Mouse (Mus musculus) layer of hippocampus, adult 18-20 months (tissue): ENCODE results near the gene Cxadr. TPM values are rescaled to one million over a fixed set of nuclear protein-coding genes. Genes with fewer than 3 reads are reported as not detected.
A peak's percentile ranks its signal among the peaks of the same experiment; 100 is the strongest.

Experiments
- DNase-seq, 2 experiments: peaks; one replicate each; pipeline ENCODE4 v3.0.0; 2022; ENCODE audit warnings: low spot score in 2 of 2
- long read RNA-seq: library from polyadenylated mRNA; stranded (forward); transcript quantifications from one replicate; pipeline ENCODE4 v2.0.0, GENCODE M21; 2021
- total RNA-seq, 2 experiments: library from RNA; stranded (reverse); gene quantifications; 2 replicates each; pipeline ENCODE4 v1.2.3; 2021

Gene Cxadr
- 10 to 100 TPM; 11.2 to 12.8 TPM for total RNA-seq
- long read RNA-seq, full-length matches to known transcripts, result 1 of 1 reads
- long read RNA-seq, partial matches to known transcripts, result 0 of 1 reads
- long read RNA-seq, other reads (novel, unspliced or antisense), result 0 of 1 reads

DNA sequence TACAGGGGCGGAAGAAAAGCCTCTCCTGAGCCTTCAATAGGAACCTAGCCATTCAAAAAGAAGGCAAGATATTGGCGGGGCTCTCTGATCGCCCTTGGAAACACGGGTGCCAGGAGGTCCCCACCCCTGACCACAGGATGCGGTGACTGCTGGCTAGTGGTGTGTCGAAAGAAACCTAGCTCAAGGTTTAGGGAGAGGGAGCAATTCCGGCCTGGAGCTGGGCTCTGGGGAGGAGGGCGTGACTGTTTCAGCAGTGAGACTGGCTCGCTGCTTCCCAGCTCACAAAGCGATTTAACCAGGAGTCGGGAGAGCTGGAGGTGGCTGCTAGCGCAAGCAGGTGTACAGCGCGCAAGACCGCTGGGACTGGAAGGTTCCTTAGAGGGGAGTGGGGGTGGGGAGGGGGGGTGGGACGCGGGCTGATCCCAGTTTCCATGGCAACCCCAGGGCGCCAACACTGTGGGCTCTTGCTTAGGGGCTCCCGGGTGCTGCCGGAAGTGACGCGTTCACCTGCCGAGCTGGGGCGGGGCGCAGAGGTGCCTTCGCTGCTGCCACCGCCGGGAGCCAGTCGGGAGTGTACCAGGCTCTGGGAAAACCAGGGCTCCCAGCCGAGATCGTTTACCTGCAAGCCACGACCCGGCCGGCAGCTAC, at the start of gene Cxadr:
Gene Cxadr, plus strand, starts transcription at position 307 of the 648 bp plus-strand sequence.
- DNase-seq, result peak; percentile 69 to 82

- DNase-seq, result peak; percentile 43 to 78
These were observed 42.3 kb upstream of the Cxadr start for GRCm38 (mm10) chr16:78258989-78259388.

- DNase-seq, result no peak
These were observed 41.0 kb upstream of the Cxadr start for GRCm38 (mm10) chr16:78260070-78260879.

- no peak for DNase-seq
These were observed 39.8 kb upstream of the Cxadr start for GRCm38 (mm10) chr16:78261520-78261919.

- DNase-seq, result no peak
These were observed 36.7 kb upstream of the Cxadr start for GRCm38 (mm10) chr16:78264442-78265150.

- peak; percentile 40 to 62 for DNase-seq
These were observed 36.1 kb upstream of the Cxadr start for GRCm38 (mm10) chr16:78265151-78265590.

DNA sequence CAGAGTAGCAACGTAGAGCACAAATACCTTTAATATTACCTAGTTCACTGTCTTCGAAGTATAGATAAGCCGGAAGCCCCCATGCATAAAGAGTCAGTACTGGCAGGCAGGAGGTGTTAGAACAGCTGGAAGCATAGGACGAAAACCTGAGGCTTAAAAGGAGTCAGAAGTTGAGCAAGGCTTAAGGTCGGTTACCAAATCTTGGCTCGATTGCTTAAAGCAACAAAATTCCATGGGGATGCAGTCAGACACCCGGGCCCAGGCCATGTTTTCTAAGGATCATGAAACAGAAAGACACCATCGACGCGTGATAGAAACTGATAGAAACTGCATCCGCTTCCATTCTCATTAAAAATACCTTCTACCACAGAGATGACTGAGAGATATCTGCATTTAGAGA, 35.5 kb upstream of the Cxadr start:
- no peak for DNase-seq

DNA sequence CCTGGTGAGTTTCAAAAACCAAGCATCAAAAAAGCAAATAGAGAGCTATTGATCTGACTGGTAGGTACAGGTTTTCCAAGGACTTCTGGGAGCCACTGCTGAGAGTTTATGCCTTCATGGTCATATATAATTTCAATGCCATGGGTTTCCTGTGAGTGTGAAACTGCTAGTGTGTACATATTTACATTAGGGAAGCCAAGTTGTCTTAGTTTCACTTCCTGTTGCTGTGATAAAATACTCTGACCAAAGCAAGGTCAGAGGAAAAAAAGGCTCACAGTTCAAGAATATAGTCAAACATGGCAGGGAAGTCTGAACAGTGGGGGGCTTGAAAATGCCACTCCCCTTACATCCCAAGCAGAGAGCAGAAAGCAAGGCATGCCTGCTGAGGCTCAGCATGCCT, 33.8 kb upstream of the Cxadr start:
- DNase-seq, result no peak

DNA sequence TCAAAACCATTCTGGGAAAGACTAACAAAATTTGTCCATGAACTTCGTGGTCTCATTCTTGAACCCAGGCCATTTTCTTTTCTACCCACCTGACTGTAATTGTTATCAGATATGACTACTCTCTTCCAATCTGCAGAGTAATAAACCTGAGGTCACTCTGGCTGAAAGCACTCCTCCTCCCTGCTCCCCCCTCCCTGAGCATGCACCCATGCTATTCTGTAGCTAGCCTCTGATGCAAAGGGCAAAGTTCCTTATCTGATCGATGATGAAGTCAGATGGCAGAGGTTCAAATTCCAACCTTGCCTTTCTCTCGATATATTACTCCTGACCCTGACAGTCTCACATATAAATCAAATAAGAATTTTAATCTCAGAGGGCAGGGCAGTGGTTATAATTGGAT, 33.1 kb upstream of the Cxadr start:
- no peak for DNase-seq

GRCm38 (mm10) chr16:78274825-78275455, 26.3 kb upstream of the Cxadr start:
- peak in 1 of 2 experiments; percentile 11 for DNase-seq

- no peak for DNase-seq
These were observed 23.7 kb upstream of the Cxadr start for GRCm38 (mm10) chr16:78277567-78277966.

DNA sequence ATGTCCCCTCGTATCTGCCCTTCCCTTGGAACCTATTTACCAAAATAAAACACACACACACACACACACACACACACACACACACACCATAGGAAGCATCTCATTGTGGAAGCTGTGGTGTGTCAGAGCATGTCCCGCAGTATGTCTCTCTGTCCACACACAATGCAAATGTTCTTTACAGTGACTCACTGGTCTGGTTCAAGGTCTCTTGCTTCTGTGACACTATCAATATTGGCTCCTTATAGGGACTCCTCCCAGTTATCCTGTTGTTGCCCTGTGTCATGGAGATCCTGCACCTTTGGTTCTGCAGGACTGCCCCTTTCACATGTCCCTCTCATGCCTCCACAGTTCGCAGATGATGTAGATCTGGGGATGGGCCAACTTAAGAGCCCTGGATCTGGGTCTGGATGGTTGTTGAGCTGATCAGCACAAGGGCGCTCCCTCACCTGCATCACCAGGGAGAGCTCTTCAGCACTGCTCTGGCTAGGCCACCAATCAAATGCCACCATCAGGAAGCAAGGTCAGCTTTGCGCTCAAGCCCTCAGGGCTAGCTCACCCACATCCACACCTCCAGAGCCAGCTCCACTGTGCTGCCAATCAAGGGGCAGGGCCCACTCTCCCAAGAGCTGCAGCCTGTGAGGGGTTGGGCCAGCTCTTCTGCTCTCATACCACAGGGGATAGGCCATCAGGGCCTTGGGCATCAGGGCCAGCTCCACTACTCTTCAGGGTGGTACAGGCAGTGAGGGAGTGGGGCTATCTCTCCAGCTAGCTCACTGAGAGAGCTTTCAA, 21.0 kb upstream of the Cxadr start:
- DNase-seq, result no peak

DNA sequence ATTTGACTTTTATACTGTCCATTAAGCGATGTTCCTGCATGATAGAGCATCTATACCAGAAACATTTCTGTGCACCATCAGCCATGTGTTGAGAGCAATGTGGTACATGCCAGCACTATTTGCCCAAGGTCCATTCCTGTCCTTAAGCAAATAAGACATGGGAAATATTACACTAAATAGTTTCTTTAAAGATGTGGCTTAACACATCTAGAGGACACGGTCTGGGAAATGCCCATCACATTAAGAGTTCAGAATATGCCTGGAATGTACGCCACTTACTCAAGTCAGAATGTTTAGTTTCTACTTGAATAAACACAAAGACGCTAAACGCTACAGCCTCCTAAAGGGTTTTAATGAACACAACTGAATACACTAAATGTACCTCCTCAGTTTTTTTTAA, 18.1 kb upstream of the Cxadr start:
- no peak for DNase-seq

- no peak for DNase-seq
These were observed 7.2 kb upstream of the Cxadr start for GRCm38 (mm10) chr16:78294051-78294450.

- DNase-seq, result no peak
These were observed 6.5 kb upstream of the Cxadr start for GRCm38 (mm10) chr16:78294606-78295275.

DNA sequence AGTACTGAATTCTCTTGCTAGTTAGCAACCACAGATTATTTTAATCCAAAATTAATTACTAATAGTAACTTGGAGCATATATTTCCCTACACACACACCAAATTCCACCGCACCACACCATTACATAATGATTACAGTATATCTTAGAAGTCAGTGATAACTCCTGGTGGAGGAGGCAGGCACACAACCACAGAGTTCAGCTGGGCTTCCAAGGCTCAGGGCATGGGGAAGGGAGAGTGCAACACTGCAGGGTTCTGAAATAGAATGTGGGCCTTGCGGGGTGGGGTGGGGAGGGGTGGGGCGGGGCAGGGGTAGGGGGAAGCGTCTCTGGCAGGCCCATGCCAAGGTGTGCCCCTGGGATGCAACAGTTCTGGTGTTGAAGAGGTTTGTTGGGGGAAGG, 5.7 kb upstream of the Cxadr start:
- DNase-seq, result no peak

GRCm38 (mm10) chr16:78296114-78296513, 5.2 kb upstream of the Cxadr start:
- DNase-seq, result no peak

DNA sequence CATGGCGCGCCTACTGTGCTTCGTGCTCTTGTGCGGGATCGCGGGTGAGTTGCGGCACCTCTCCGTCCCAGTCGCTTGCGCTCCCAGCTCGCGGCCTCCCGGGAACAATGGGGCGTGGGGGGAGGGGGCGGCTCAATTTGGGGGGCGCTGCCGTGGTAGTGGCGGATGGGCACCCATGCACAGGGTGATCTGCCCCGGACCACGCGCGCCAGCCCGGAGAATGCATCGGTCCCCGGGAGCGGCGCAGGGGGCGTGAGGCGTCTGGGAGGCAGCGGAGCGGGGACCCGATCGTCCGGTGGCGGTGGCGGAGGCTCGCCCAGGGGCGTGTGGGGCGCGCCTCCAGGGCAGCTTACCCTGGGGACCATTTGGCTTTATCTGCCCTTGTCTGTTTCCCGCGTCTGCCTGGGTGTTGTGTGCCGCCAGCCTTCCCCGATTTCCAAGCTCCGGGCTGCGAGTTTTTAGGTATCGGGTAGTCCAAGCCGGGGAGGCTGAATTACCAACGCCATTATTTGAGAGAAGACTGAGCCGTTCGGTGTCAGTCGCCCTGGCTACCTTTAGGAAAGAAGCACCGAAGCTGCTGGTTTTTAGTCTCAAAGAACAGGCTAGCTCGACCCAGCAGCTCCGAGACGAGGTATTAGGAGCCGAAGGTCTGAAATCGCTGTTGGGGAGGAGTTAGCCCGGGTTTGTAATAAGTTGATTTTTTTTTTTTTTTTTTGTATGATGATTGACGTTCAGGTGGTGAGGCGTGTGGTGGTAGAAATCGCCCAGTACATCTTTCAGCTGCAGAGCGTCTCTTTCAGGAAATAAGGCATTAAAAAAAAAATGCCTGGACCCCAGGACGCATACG, 765 bp downstream of the Cxadr start:
- peak in 1 of 2 experiments; percentile 41 for DNase-seq

- peak; percentile 30 to 59 for DNase-seq
These were observed 1.4 kb downstream of the Cxadr start for GRCm38 (mm10) chr16:78302678-78303050.
